26 mouse cellular contexts compared by ENCODE assay signal in the genomic region with DNA sequence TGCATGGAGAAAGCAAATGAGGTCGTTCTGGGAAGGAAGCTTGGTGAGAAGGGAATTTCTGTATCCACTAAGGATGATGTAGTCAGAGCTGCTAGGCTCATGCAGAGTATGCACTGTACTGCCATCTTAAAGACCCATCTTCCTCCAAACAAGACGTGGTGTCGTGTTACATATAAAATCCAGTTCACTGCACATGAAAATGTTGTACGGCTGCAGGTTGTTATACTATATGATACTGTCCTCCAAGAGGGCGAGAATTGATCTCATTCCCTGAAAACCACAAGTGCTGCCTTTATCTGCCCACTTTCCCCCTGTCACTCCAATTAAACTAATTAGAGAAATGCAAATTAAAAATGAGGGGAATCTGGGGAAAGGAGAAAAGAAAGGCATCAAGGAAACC.
A peak's percentile ranks its signal among the peaks of the same experiment; 100 is the strongest.
DNase-seq lines count a peak whose midpoint lies in the region; ATAC-seq and TF ChIP-seq lines count a peak whose summit lies in the region.
"Had no signal": no experiment of that assay in that cellular context is flagged by ENCODE, and none has a peak within 500 bp of the region (broad histone marks: within the 10 kb centered on the region; RNA-seq: fewer than 3 reads in every experiment).

No protein-coding gene starts in this region.

- H3K27me3 ChIP-seq in kidney, embryonic 14.5 days (ENCODE audit: control insufficient read depth, insufficient read depth, low read length) = no peaks in the 10 kb centered on the region
- no peaks in the 10 kb centered on the region for H3K27me3 ChIP-seq in forebrain, embryonic 15.5 days
- no peaks in the 10 kb centered on the region for H3K27me3 ChIP-seq in heart, embryonic 11.5 days (ENCODE audit: control insufficient read depth, insufficient read depth, low read length)
- H3K27me3 ChIP-seq: embryonic facial prominence, embryonic 15.5 days; heart, embryonic 13.5 days; limb, embryonic 13.5 days; liver, embryonic 12.5 days; neural tube, embryonic 12.5 days; stomach, embryonic 15.5 days had no signal

- H3K4me1 ChIP-seq in kidney, embryonic 14.5 days (ENCODE audit: control insufficient read depth, insufficient read depth, low read length) = 0 out of 2 replicates have a peak, but pooled peaks cover 6% of the 10 kb centered on the region
- peaks cover 18% of the 10 kb centered on the region; the same call in 1 of the 2 replicates for H3K4me1 ChIP-seq in forebrain, embryonic 15.5 days
- no peaks in the 10 kb centered on the region for H3K4me1 ChIP-seq in heart, embryonic 11.5 days (ENCODE audit: control insufficient read depth, insufficient read depth, low read length)
- H3K4me1 ChIP-seq: embryonic facial prominence, embryonic 15.5 days; heart, embryonic 13.5 days; liver, embryonic 12.5 days; neural tube, embryonic 12.5 days; stomach, embryonic 15.5 days had no signal

- peak; percentile 64; the same call in 1 of the 2 replicates for ATAC-seq in kidney, embryonic 14.5 days (ENCODE audit: low FRiP score, low TSS enrichment)
- ATAC-seq in forebrain, embryonic 15.5 days (replicated peaks) = peak; percentile 85
- no peak for ATAC-seq in heart, embryonic 11.5 days (replicated peaks; ENCODE audit: insufficient number of reproducible peaks, low FRiP score, low TSS enrichment)
- ATAC-seq: activated CD4-positive, CD25-positive, alpha-beta regulatory T cell, adult 4 months; liver, embryonic 12.5 days had no signal

- no peak overlapping the region for H3K4me2 ChIP-seq in kidney, embryonic 14.5 days (replicated peaks; ENCODE audit: low read depth, low read length)
- H3K4me2 ChIP-seq in forebrain, embryonic 15.5 days (replicated peaks) = no peak overlapping the region
- H3K4me2 ChIP-seq in heart, embryonic 11.5 days = no peak overlapping the region
- H3K4me2 ChIP-seq: embryonic facial prominence, embryonic 15.5 days; heart, embryonic 13.5 days; limb, embryonic 13.5 days; liver, embryonic 12.5 days; neural tube, embryonic 12.5 days; stomach, embryonic 15.5 days had no signal

- no peak for DNase-seq in kidney, postnatal 4 days
- DNase-seq in Muller cell, postnatal 12 days (ENCODE audit: inconsistent ontology term) = peak; percentile 57
- peak; percentile 90 for DNase-seq in brain, embryonic 14.5 days (ENCODE audit: low read depth)
- no peak for DNase-seq in cerebellum, postnatal 14 days
- DNase-seq: adrenal gland, postnatal 10 days; cerebellum, adult 2 months; gastrocnemius, postnatal 25 days; heart, adult 18-20 months; heart, postnatal 14 days; kidney, adult 11 months; layer of hippocampus, adult 9-11 months; lung, adult 18-20 months; lung, postnatal 14 days; midbrain, embryonic 14.5 days; right cerebral cortex, adult 18-20 months; thymus, postnatal 25 days had no signal

- H3K27ac ChIP-seq in kidney, embryonic 14.5 days (ENCODE audit: low read depth, low read length) = no peak overlapping the region
- peak overlapping the region; percentile 32 for H3K27ac ChIP-seq in forebrain, embryonic 15.5 days (replicated peaks)
- no peak overlapping the region for H3K27ac ChIP-seq in heart, embryonic 11.5 days (ENCODE audit: low read depth, low read length)
- H3K27ac ChIP-seq: embryonic facial prominence, embryonic 15.5 days; heart, embryonic 13.5 days; limb, embryonic 13.5 days; liver, embryonic 12.5 days; neural tube, embryonic 12.5 days; stomach, embryonic 15.5 days had no signal

- TF ChIP-seq POLR2A in brain, embryonic 14.5 days (IDR thresholded peaks at IDR 0.05; ENCODE audit: borderline replicate concordance, extremely low read depth, insufficient read depth, insufficient read length, poor library complexity, severe bottlenecking) = no peak

- no peak overlapping the region for H3K4me3 ChIP-seq in kidney, embryonic 14.5 days (ENCODE audit: low read length)
- H3K4me3 ChIP-seq in forebrain, embryonic 15.5 days = no peak overlapping the region
- no peak overlapping the region for H3K4me3 ChIP-seq in heart, embryonic 11.5 days (ENCODE audit: low read depth, low read length)
- H3K4me3 ChIP-seq: embryonic facial prominence, embryonic 15.5 days; heart, embryonic 13.5 days; limb, embryonic 13.5 days; liver, embryonic 12.5 days; neural tube, embryonic 12.5 days; stomach, embryonic 15.5 days had no signal

- WGBS in kidney, embryonic 14.5 days = 38% methylated on average over 5 of the region's 5 CpGs
- 14% methylated on average over 5 of the region's 5 CpGs for WGBS in forebrain, embryonic 15.5 days
- 71% methylated on average over 5 of the region's 5 CpGs for WGBS in heart, embryonic 11.5 days (ENCODE audit: insufficient replicate concordance)

- no peaks in the 10 kb centered on the region for H3K36me3 ChIP-seq in kidney, embryonic 14.5 days (ENCODE audit: control insufficient read depth, insufficient read depth, low read length)
- no peaks in the 10 kb centered on the region for H3K36me3 ChIP-seq in forebrain, embryonic 15.5 days
- H3K36me3 ChIP-seq in heart, embryonic 11.5 days (ENCODE audit: control insufficient read depth, insufficient read depth, low read length) = no peaks in the 10 kb centered on the region
- H3K36me3 ChIP-seq: embryonic facial prominence, embryonic 15.5 days; heart, embryonic 13.5 days; limb, embryonic 13.5 days; liver, embryonic 12.5 days; neural tube, embryonic 12.5 days; stomach, embryonic 15.5 days had no signal

- no peaks in the 10 kb centered on the region for H3K9me3 ChIP-seq in kidney, embryonic 14.5 days (ENCODE audit: control insufficient read depth, low read length)
- H3K9me3 ChIP-seq in forebrain, embryonic 15.5 days = no peaks in the 10 kb centered on the region
- H3K9me3 ChIP-seq in heart, embryonic 11.5 days (replicated peaks; ENCODE audit: control insufficient read depth, low read length) = no peaks in the 10 kb centered on the region
- H3K9me3 ChIP-seq: embryonic facial prominence, embryonic 15.5 days; heart, embryonic 13.5 days; limb, embryonic 13.5 days; liver, embryonic 12.5 days; neural tube, embryonic 12.5 days; stomach, embryonic 15.5 days had no signal

- H3K9ac ChIP-seq in kidney, embryonic 14.5 days (ENCODE audit: low read depth, low read length) = no peak overlapping the region
- H3K9ac ChIP-seq in forebrain, embryonic 15.5 days (replicated peaks) = no peak overlapping the region
- H3K9ac ChIP-seq in heart, embryonic 11.5 days (ENCODE audit: low read depth, low read length) = no peak overlapping the region
- H3K9ac ChIP-seq: embryonic facial prominence, embryonic 15.5 days; heart, embryonic 13.5 days; limb, embryonic 13.5 days; liver, embryonic 12.5 days; neural tube, embryonic 12.5 days; stomach, embryonic 15.5 days had no signal

- no peak for TF ChIP-seq CTCF in brain, embryonic 14.5 days (IDR thresholded peaks at IDR 0.05; ENCODE audit: borderline replicate concordance, extremely low read depth, insufficient read depth, insufficient read length)

Comparison
In these comparisons a context has a peak if more than half of its experiments do, and no peak if none do; other contexts are left out.
1. DNase-seq: peak in Muller cell, postnatal 12 days (single experiment) and brain, embryonic 14.5 days (single experiment); none in kidney, postnatal 4 days (0 of 2) and cerebellum, postnatal 14 days (0 of 2).